Mouse (Mus musculus) liver, embryonic 14.5 days (tissue): ENCODE data around the gene Raph1.

Source experiments
- CTCF ChIP-seq: IDR thresholded peaks from 2 replicates; pipeline ENCODE4 v1.5.1; 2016; ENCODE audit warnings: antibody characterized with exemption, low read depth, control low read depth
- EP300 ChIP-seq: IDR thresholded peaks from 2 replicates; pipeline ENCODE4 v1.6.1; 2016; ENCODE audit warnings: antibody characterized with exemption, low read depth

GRCm38 (mm10) chr1:60543681-60544080, 23.2 kb downstream of the Raph1 start:
- TF ChIP-seq EP300 (no peak), CTCF (no peak)
